Mouse (Mus musculus) G1E (cell line): ENCODE measurements around the gene Ap1g1.

Experiments used
- CTCF ChIP-seq: IDR thresholded peaks from 2 replicates; pipeline ENCODE4 v1.5.1; 2012; ENCODE audit warnings: low read depth, low read length, inconsistent platforms, mixed read lengths
- GATA1 ChIP-seq: IDR thresholded peaks from 2 replicates; pipeline ENCODE4 v1.6.1; 2012; ENCODE audit warnings: borderline replicate concordance, low read length, inconsistent platforms, mixed read lengths
- GATA2 ChIP-seq: IDR thresholded peaks from 2 replicates; pipeline ENCODE4 v1.6.1; 2012; ENCODE audit warnings: low read depth, low read length, inconsistent platforms, borderline replicate concordance
- POLR2AphosphoS5 ChIP-seq: IDR thresholded peaks from 2 replicates; pipeline ENCODE4 v1.6.1; 2012; ENCODE audit warnings: low read depth, low read length, inconsistent platforms; ENCODE audit not compliant: insufficient replicate concordance
- TAL1 ChIP-seq: conservative IDR thresholded peaks from 2 replicates; pipeline ENCODE4 v1.6.1; 2012; ENCODE audit warnings: low read depth, low read length, inconsistent platforms, mixed read lengths

DNA sequence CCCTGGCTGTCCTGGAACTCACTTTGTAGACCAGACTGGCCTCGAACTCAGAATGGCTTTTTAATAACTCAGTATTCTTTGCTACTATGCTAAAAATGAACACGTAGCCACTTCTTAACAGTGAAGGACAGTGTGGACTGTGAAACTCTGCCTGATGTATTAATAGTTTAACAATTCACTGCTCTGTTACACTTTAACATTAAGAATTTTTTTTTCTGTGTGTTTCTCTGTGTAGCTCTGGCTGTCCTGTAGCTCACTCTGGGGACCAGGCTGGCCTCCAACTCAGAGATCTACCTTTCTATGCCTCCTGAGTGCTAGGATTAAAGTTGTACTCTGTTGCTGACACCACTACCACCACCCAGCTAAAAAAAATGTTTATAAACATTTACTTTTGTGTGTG is 45.2 kb downstream of the Ap1g1 start:
- TF ChIP-seq CTCF (no peak), POLR2AphosphoS5 (no peak), GATA1 (no peak), TAL1 (no peak), GATA2 (no peak)
